Comparison of ENCODE assay signal across 8 mouse cellular contexts in the genomic region with DNA sequence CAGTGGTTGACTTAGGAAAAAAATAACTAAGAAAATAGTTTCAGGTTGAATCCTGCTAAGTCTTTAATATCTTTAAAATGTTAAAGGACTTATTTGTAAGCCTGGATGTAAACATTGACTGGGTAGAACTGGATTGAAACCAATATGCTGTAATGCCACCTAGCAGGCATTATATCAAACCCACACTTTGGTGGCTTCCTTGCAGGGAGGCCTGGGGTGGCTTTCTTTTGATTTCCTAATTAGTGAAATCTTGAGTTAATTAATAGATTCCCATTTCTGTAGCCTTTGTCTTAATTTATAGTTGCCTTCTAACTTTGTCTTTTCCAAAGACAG. TPM values are rescaled to one million over a fixed set of nuclear protein-coding genes. Genes with fewer than 3 reads are reported as not detected.
A peak's percentile ranks its signal among the peaks of the same experiment; 100 is the strongest.
DNase-seq lines count a peak whose midpoint lies in the region; ATAC-seq and TF ChIP-seq lines count a peak whose summit lies in the region.

No protein-coding gene starts in this region.

- ATAC-seq in heart, embryonic 15.5 days (replicated peaks; ENCODE audit: insufficient number of reproducible peaks, insufficient read depth, low FRiP score, low read depth), result no peak
- no peak for ATAC-seq in forebrain, postnatal 0 days

- H3K79me2 ChIP-seq in MEL (ENCODE audit: control insufficient read depth, insufficient read depth, low read length, poor library complexity) (peaks cover 52% of the 10 kb centered on the region), macrophage (ENCODE audit: inconsistent target) (peaks cover 56% of the 10 kb centered on the region)

- peak overlapping the region; percentile 83 for H3K4me2 ChIP-seq in heart, embryonic 15.5 days
- H3K4me2 ChIP-seq in forebrain, postnatal 0 days (ENCODE audit: low read depth), result peak overlapping the region; percentile 74

- peaks cover 33% of the 10 kb centered on the region for H3K4me1 ChIP-seq in heart, embryonic 15.5 days (replicated peaks)
- peaks cover 9 to 17% of the 10 kb centered on the region in 2 experiments; a peak in 3 of 4 replicates for H3K4me1 ChIP-seq in MEL (ENCODE audit: control insufficient read depth in 1 of 2, insufficient read depth in 2 of 2, low read length in 2 of 2)
- peaks cover 6% of the 10 kb centered on the region for H3K4me1 ChIP-seq in forebrain, postnatal 0 days (ENCODE audit: insufficient read depth)

- H3K27ac ChIP-seq in heart, embryonic 15.5 days, result peak overlapping the region; percentile 98
- peak overlapping the region; percentile 88 for H3K27ac ChIP-seq in MEL (ENCODE audit: control insufficient read depth, low read depth, low read length)
- H3K27ac ChIP-seq in forebrain, postnatal 0 days (ENCODE audit: low read depth, low read length), result no peak overlapping the region
- H3K27ac ChIP-seq in macrophage, result peak overlapping the region; percentile 32; the same call in 1 of the 2 replicates

- no peaks in the 10 kb centered on the region for H3K9me3 ChIP-seq in heart, embryonic 15.5 days (replicated peaks)
- H3K9me3 ChIP-seq in MEL (replicated peaks; ENCODE audit: insufficient read depth, low read length), result no peaks in the 10 kb centered on the region
- H3K9me3 ChIP-seq in forebrain, postnatal 0 days (ENCODE audit: low read length), result no peaks in the 10 kb centered on the region

- no peak for TF ChIP-seq CTCF in MEL (IDR thresholded peaks at IDR 0.05 in 2 of 3, conservative IDR thresholded peaks at IDR 0.05 in 1 of 3; ENCODE audit: control insufficient read depth in 1 of 3, insufficient read depth in 1 of 3, low read depth in 2 of 3, low read length in 3 of 3, poor library complexity in 1 of 3, severe bottlenecking in 1 of 3)
- no peak for TF ChIP-seq CTCF in forebrain, postnatal 0 days (IDR thresholded peaks at IDR 0.05; ENCODE audit: low read depth)

- no peak for TF ChIP-seq POLR2A in MEL (IDR thresholded peaks at IDR 0.05; ENCODE audit: control insufficient read depth in 1 of 2, insufficient read depth in 1 of 2, low read depth in 1 of 2, low read length in 2 of 2, poor library complexity in 1 of 2)

- no peaks in the 10 kb centered on the region for H3K27me3 ChIP-seq in heart, embryonic 15.5 days
- H3K27me3 ChIP-seq in MEL (ENCODE audit: control insufficient read depth in 1 of 2, insufficient read depth in 2 of 2, low read length in 2 of 2), result no peaks in the 10 kb centered on the region
- no peaks in the 10 kb centered on the region for H3K27me3 ChIP-seq in forebrain, postnatal 0 days (ENCODE audit: insufficient read depth, low read length)

- no peak for DNase-seq in heart, adult 8-10 months (ENCODE audit: low spot score)
- DNase-seq in MEL (ENCODE audit: low read depth, low spot score), result no peak
- no peak for DNase-seq in forebrain, postnatal 0 days
- no peak for DNase-seq in layer of hippocampus, postnatal 25 days (ENCODE audit: extremely low spot score in 1 of 2, low spot score in 1 of 2)
- no peak for DNase-seq in right cerebral cortex, postnatal 36 days (ENCODE audit: low spot score in 2 of 2)
- no peak for DNase-seq in adrenal gland, adult 2 months

- no peak for TF ChIP-seq RAD21 in MEL (IDR thresholded peaks at IDR 0.05; ENCODE audit: low read depth, low read length)

- H3K36me3 ChIP-seq in heart, embryonic 15.5 days, result peaks cover 10% of the 10 kb centered on the region; the same call in 1 of the 2 replicates
- H3K36me3 ChIP-seq in MEL (ENCODE audit: control insufficient read depth in 1 of 2, insufficient read depth in 2 of 2, low read length in 2 of 2) (peaks cover 14 to 25% of the 10 kb centered on the region in 2 experiments), macrophage (ENCODE audit: inconsistent target) (no peaks in the 10 kb centered on the region)
- H3K36me3 ChIP-seq in forebrain, postnatal 0 days (ENCODE audit: insufficient read depth), result peaks cover 7% of the 10 kb centered on the region; the same call in 1 of the 2 replicates

- TF ChIP-seq EP300 in MEL (IDR thresholded peaks at IDR 0.05; ENCODE audit: low read depth in 1 of 2, low read length in 2 of 2), result no peak

- H3K4me3 ChIP-seq in heart, embryonic 15.5 days, result peak overlapping the region; percentile 90
- H3K4me3 ChIP-seq in MEL (ENCODE audit: control insufficient read depth in 1 of 2, insufficient read depth in 1 of 2, low read depth in 2 of 2, low read length in 2 of 2) (peak overlapping the region; percentile 88 to 92), macrophage (ENCODE audit: inconsistent target) (peak overlapping the region; percentile 52)
- peak overlapping the region; percentile 89 for H3K4me3 ChIP-seq in forebrain, postnatal 0 days (ENCODE audit: low read depth, low read length)

- H3K9ac ChIP-seq in heart, embryonic 15.5 days, result peak overlapping the region; percentile 90
- H3K9ac ChIP-seq in MEL (ENCODE audit: control insufficient read depth, low read depth, low read length, poor library complexity, severe bottlenecking), result peak overlapping the region; percentile 98
- peak overlapping the region; percentile 98 for H3K9ac ChIP-seq in forebrain, postnatal 0 days

TF ChIP-seq in MEL, 35 proteins besides CTCF, POLR2A, EP300 and RAD21:
- TF ChIP-seq KAT2A (conservative IDR thresholded peaks at IDR 0.05; ENCODE audit: low read depth, low read length), result no peak
- TF ChIP-seq MEF2A (IDR thresholded peaks at IDR 0.05; ENCODE audit: extremely low read depth, insufficient replicate concordance, low read depth, low read length, poor library complexity, severe bottlenecking), result no peak
- no peak for TF ChIP-seq MYC (IDR thresholded peaks at IDR 0.05; ENCODE audit: low read depth, low read length)
- TF ChIP-seq JUND (IDR thresholded peaks at IDR 0.05; ENCODE audit: low read depth, low read length), result no peak
- no peak for TF ChIP-seq ZKSCAN1 (IDR thresholded peaks at IDR 0.05; ENCODE audit: low read depth, low read length)
- TF ChIP-seq SMC3 (IDR thresholded peaks at IDR 0.05; ENCODE audit: low read depth, low read length), result 0 out of 2 replicates have a peak, but pooled peaks have one; percentile 10

RNA-seq across cellular contexts. Expression of a gene that starts 1.6 kb away (rescaled TPM):
- polyA plus RNA-seq in heart, embryonic 15.5 days (2015; fragmentation: Nextera tagmentation; extraction: Ambion mirVana), result 278 and 308 TPM in 2 replicates
- 100 to 1,000 TPM; 828 to 896 (median 874) TPM for total RNA-seq in heart, adult 8-10 months (2022)
- total RNA-seq in MEL (2012; rRNA removed), result 72.0 and 74.5 TPM in 2 replicates
- polyA plus RNA-seq in MEL (2012; ENCODE audit: insufficient read depth in 1 of 2, insufficient read length in 2 of 2, low read depth in 1 of 2, low replicate concordance in 2 of 2, missing spikeins in 1 of 2), result 100 to 1,000 TPM; 127 to 138 TPM
- 246 and 251 TPM in 2 replicates for total RNA-seq in forebrain, postnatal 0 days (2014; rRNA removed)
- 217 and 240 TPM in 2 replicates for polyA plus RNA-seq in forebrain, postnatal 0 days (2015; fragmentation: Nextera tagmentation; extraction: Ambion mirVana)
- 100 to 1,000 TPM in 14 of 26 experiments, 10 to 100 TPM in 12; 40.0 to 337 (median 106) TPM for total RNA-seq in macrophage (2018; cell fraction: chromatin; rRNA removed)
- total RNA-seq in macrophage (2018; cell fraction: cytosol; rRNA removed), result 10 to 100 TPM; 18.9 to 73.2 (median 34.3) TPM
- total RNA-seq in macrophage (2018; cell fraction: nucleus; rRNA removed), result 100 to 1,000 TPM in 12 of 26 experiments, 10 to 100 TPM in 14; 31.8 to 339 (median 97.2) TPM
- polyA plus RNA-seq in macrophage (2018), result 48.2 to 82.7 TPM (median 58.0 TPM) in 3 replicates
- 10 to 100 TPM; 86.8 to 99.2 TPM for total RNA-seq in layer of hippocampus, postnatal 25 days (2021)
- total RNA-seq in adrenal gland, adult 2 months (2021), result 100 to 1,000 TPM; 125 to 194 TPM
- polyA plus RNA-seq in adrenal gland, adult 2 months (2012; rRNA removed), result 20.5 and 31.1 TPM in 2 replicates
